23 mouse cellular contexts compared by ENCODE assay signal in the genomic region with DNA sequence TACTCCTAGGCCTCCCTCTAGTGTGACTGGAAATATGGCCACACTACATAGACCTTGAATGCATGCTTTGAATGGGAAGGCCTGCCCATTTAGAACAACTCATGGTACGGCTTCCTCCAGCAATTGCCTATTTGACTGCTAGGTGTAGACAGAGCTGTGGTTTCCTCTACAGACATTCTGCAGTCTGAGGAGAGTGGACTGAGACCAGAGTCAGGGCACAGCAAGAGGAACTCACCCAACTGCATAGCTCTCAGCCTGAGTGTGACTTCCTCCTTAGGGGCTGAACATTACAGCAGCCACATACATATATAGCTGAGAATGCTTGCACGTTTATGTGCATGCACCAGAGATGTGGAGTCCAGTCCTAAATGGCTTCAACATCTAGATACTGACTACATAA.
DNase-seq lines count a peak whose midpoint lies in the region; ATAC-seq lines count a peak whose summit lies in the region.
"Had no signal": no experiment of that assay in that cellular context is flagged by ENCODE, and none has a peak within 500 bp of the region (broad histone marks: within the 10 kb centered on the region; RNA-seq: fewer than 3 reads in every experiment).

No protein-coding gene starts in this region.

- 0 out of 2 replicates have a peak, but pooled peaks cover 3% of the 10 kb centered on the region for H3K4me1 ChIP-seq in hindbrain, embryonic 11.5 days (replicated peaks; ENCODE audit: control insufficient read depth, insufficient read depth, low read length)
- H3K4me1 ChIP-seq in hindbrain, embryonic 16.5 days (ENCODE audit: control insufficient read depth, insufficient read depth, low read depth, low read length), result peaks cover 14% of the 10 kb centered on the region
- H3K4me1 ChIP-seq in neural tube, embryonic 15.5 days, result peaks cover 65% of the 10 kb centered on the region
- H3K4me1 ChIP-seq: embryonic facial prominence, embryonic 15.5 days had no signal

- H3K27me3 ChIP-seq in hindbrain, embryonic 11.5 days (ENCODE audit: control insufficient read depth, insufficient read depth, low read length), result no peaks in the 10 kb centered on the region
- H3K27me3 ChIP-seq in hindbrain, embryonic 16.5 days (replicated peaks; ENCODE audit: control insufficient read depth, insufficient read depth, low read length), result no peaks in the 10 kb centered on the region
- H3K27me3 ChIP-seq in neural tube, embryonic 15.5 days (replicated peaks), result no peaks in the 10 kb centered on the region
- H3K27me3 ChIP-seq: embryonic facial prominence, embryonic 12.5 days; embryonic facial prominence, embryonic 15.5 days; hindbrain, embryonic 13.5 days had no signal

- 0 out of 2 replicates have a peak overlapping the region, but pooled peaks have one; percentile 30 for H3K27ac ChIP-seq in hindbrain, embryonic 11.5 days (ENCODE audit: low read depth, low read length)
- H3K27ac ChIP-seq in hindbrain, embryonic 16.5 days (ENCODE audit: low read depth, low read length), result no peak overlapping the region
- no peak overlapping the region for H3K27ac ChIP-seq in neural tube, embryonic 15.5 days (replicated peaks)
- H3K27ac ChIP-seq: embryonic facial prominence, embryonic 12.5 days; embryonic facial prominence, embryonic 15.5 days; gastrocnemius, adult 2 months; heart, adult 2 months; hindbrain, postnatal 0 days had no signal

- no peaks in the 10 kb centered on the region for H3K9me3 ChIP-seq in hindbrain, embryonic 11.5 days (ENCODE audit: control insufficient read depth, low read length)
- no peaks in the 10 kb centered on the region for H3K9me3 ChIP-seq in hindbrain, embryonic 16.5 days (ENCODE audit: control insufficient read depth, low read length)
- no peaks in the 10 kb centered on the region for H3K9me3 ChIP-seq in neural tube, embryonic 15.5 days (replicated peaks)
- H3K9me3 ChIP-seq: embryonic facial prominence, embryonic 12.5 days; embryonic facial prominence, embryonic 15.5 days; hindbrain, embryonic 13.5 days had no signal

- no peak overlapping the region for H3K4me2 ChIP-seq in hindbrain, embryonic 11.5 days (replicated peaks; ENCODE audit: low read depth, low read length)
- H3K4me2 ChIP-seq in hindbrain, embryonic 16.5 days (ENCODE audit: low read length), result no peak overlapping the region
- H3K4me2 ChIP-seq in neural tube, embryonic 15.5 days, result no peak overlapping the region
- H3K4me2 ChIP-seq: embryonic facial prominence, embryonic 12.5 days; embryonic facial prominence, embryonic 15.5 days; heart, embryonic 11.5 days; hindbrain, embryonic 13.5 days had no signal

- no peak overlapping the region for H3K4me3 ChIP-seq in hindbrain, embryonic 11.5 days (ENCODE audit: low read depth, low read length)
- no peak overlapping the region for H3K4me3 ChIP-seq in hindbrain, embryonic 16.5 days (ENCODE audit: low read length)
- no peak overlapping the region for H3K4me3 ChIP-seq in neural tube, embryonic 15.5 days (replicated peaks)
- H3K4me3 ChIP-seq: embryonic facial prominence, embryonic 12.5 days; embryonic facial prominence, embryonic 15.5 days; gastrocnemius, adult 2 months; heart, adult 2 months; hindbrain, embryonic 13.5 days had no signal

- 89% methylated on average over 2 of the region's 2 CpGs for WGBS in hindbrain, embryonic 11.5 days
- WGBS in hindbrain, embryonic 16.5 days, result 86% methylated on average over 2 of the region's 2 CpGs
- WGBS in neural tube, embryonic 15.5 days, result 76% methylated on average over 2 of the region's 2 CpGs

- no peak overlapping the region for H3K9ac ChIP-seq in hindbrain, embryonic 11.5 days (ENCODE audit: low read depth, low read length)
- no peak overlapping the region for H3K9ac ChIP-seq in hindbrain, embryonic 16.5 days (ENCODE audit: low read depth, low read length)
- H3K9ac ChIP-seq in neural tube, embryonic 15.5 days (replicated peaks), result no peak overlapping the region
- H3K9ac ChIP-seq: embryonic facial prominence, embryonic 12.5 days; embryonic facial prominence, embryonic 15.5 days; forebrain, postnatal 0 days; hindbrain, embryonic 13.5 days had no signal

- no peak for DNase-seq in hindbrain, embryonic 11.5 days (ENCODE audit: low spot score)
- peak; percentile 20 for DNase-seq in neural tube, embryonic 10.5 days (ENCODE audit: extremely low spot score, low spot score)
- DNase-seq in kidney, adult 18-20 months, result no peak
- DNase-seq in lung, postnatal 14 days, result no peak
- DNase-seq: cerebellum, adult 11-12 months; cerebellum, adult 8-10 months; cerebellum, postnatal 10 days; forebrain, postnatal 0 days; gastrocnemius, adult 2 months; gastrocnemius, postnatal 14 days; heart, adult 2 months had no signal

- H3K36me3 ChIP-seq in hindbrain, embryonic 11.5 days (ENCODE audit: control insufficient read depth, insufficient read depth, low read length), result no peaks in the 10 kb centered on the region
- H3K36me3 ChIP-seq in hindbrain, embryonic 16.5 days (ENCODE audit: control insufficient read depth, insufficient read depth, low read length), result no peaks in the 10 kb centered on the region
- H3K36me3 ChIP-seq in neural tube, embryonic 15.5 days, result no peaks in the 10 kb centered on the region
- H3K36me3 ChIP-seq: embryonic facial prominence, embryonic 12.5 days; embryonic facial prominence, embryonic 15.5 days; hindbrain, embryonic 13.5 days had no signal

- ATAC-seq in hindbrain, embryonic 11.5 days (ENCODE audit: low FRiP score), result no peak
- ATAC-seq in hindbrain, embryonic 16.5 days, result no peak
- ATAC-seq in neural tube, embryonic 15.5 days (ENCODE audit: low FRiP score), result no peak
- peak; percentile 79 to 91 for ATAC-seq in hematopoietic stem cell, adult 5-6 weeks (replicated peaks in 1 of 2; ENCODE audit: insufficient read depth in 1 of 2, low FRiP score in 2 of 2, low TSS enrichment in 1 of 2, low read depth in 1 of 2, poor library complexity in 2 of 2, severe bottlenecking in 2 of 2)
- ATAC-seq: activated CD4-positive, CD25-positive, alpha-beta regulatory T cell, adult 4 months; forebrain, embryonic 14.5 days; forebrain, postnatal 0 days; inflammation-experienced regulatory T-cells, adult 6 months; intestine, embryonic 16.5 days had no signal

Comparison
In these comparisons a context has a peak if more than half of its experiments do, and no peak if none do; other contexts are left out.
1. ATAC-seq: peak in hematopoietic stem cell, adult 5-6 weeks (2 of 2); none in hindbrain, embryonic 11.5 days (single experiment), hindbrain, embryonic 16.5 days (single experiment) and neural tube, embryonic 15.5 days (single experiment).